Mouse (Mus musculus) mesoderm, embryonic 11.5 days (tissue): ENCODE measurements around the gene Cd248.

Experiments used
- DNase-seq: peaks from one replicate; pipeline ENCODE4 v3.0.0-alpha.2; 2012; ENCODE audit warnings: low read depth, low spot score

Cd248 gene

GRCm38 (mm10) chr19:5052166-5052822, 15.6 kb upstream of the Cd248 start:
- no peak for DNase-seq

- DNase-seq, result no peak
Measured at GRCm38 (mm10) chr19:5052853-5053252, 15.0 kb upstream of the Cd248 start.

GRCm38 (mm10) chr19:5053909-5054308, 14.0 kb upstream of the Cd248 start:
- no peak for DNase-seq

DNA sequence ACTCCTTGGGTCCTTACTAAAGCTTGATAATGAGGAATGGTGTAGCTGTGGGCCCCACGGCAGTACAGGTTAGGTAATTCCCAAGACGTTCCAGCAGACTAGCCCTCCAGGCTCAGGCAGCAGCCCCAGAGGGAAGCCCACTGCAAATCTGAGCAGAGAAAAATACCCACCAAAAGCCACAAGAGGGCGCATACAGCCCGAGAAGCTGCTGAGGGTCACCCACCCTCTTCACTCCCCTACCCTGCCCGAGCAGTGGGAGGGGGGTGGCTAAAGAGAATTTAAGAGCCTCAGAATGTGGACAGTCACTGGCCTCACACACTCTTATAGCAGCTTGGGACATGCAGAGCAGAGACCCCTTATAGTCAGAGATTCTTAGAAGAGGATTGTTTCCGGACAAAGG, 11.6 kb upstream of the Cd248 start:
- DNase-seq, result peak; percentile 81

GRCm38 (mm10) chr19:5057876-5058775, 9.8 kb upstream of the Cd248 start:
- no peak for DNase-seq

- no peak for DNase-seq
Measured at GRCm38 (mm10) chr19:5058801-5059771, 8.8 kb upstream of the Cd248 start.

DNA sequence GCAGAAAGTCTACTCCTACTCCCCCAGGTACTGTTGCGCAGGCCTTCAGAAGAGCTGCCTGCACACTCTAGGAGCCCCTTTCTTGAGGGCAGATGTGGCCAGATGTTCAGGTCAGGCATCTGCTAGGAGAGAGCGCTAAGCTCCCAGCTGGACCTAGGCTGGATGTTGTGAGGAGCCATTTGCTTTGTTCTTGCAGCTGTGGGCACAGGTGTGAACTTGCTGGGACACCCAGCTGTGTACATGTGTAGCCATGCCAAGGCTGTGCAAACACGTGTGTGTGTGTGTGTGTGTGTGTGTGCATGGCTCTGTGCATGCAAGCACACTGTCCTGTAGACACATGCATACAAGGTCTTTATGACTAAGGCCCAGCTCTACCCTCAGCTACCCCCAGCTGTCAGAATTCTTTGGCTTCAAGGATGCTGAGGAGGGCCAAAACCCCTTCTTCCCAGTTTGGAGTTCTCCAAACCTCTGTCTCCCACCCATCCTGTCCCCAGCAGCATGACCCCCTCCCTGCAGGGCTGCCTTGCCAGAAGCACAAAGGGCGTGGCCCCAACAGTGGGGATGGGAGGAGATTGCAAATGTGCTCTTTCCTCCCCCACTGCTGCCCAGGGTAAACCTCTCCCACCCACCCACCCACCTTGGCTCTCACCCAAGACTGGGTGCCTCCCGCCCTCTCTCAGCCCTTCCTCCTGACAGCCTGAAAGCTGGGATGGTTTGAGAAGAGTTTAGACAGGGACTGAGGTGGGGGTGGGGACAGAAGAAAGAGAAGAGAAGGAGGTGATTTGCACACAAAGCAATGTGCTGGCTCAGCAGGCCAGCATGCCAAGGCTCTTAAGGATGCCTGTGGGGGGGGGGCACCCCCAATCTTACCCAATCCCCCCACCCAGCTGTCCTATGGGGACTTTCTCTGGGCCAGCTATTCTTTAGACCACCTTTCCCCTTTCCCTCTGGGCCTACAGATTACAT, 7.2 kb upstream of the Cd248 start:
- no peak for DNase-seq

- DNase-seq, result no peak
Measured at GRCm38 (mm10) chr19:5062041-5062440, 5.8 kb upstream of the Cd248 start.

- DNase-seq, result no peak
Measured at GRCm38 (mm10) chr19:5062446-5062845, 5.4 kb upstream of the Cd248 start.

GRCm38 (mm10) chr19:5065104-5065503, 2.8 kb upstream of the Cd248 start:
- DNase-seq, result no peak

GRCm38 (mm10) chr19:5067040-5067799, 658 bp upstream of the Cd248 start:
- no peak for DNase-seq

DNA sequence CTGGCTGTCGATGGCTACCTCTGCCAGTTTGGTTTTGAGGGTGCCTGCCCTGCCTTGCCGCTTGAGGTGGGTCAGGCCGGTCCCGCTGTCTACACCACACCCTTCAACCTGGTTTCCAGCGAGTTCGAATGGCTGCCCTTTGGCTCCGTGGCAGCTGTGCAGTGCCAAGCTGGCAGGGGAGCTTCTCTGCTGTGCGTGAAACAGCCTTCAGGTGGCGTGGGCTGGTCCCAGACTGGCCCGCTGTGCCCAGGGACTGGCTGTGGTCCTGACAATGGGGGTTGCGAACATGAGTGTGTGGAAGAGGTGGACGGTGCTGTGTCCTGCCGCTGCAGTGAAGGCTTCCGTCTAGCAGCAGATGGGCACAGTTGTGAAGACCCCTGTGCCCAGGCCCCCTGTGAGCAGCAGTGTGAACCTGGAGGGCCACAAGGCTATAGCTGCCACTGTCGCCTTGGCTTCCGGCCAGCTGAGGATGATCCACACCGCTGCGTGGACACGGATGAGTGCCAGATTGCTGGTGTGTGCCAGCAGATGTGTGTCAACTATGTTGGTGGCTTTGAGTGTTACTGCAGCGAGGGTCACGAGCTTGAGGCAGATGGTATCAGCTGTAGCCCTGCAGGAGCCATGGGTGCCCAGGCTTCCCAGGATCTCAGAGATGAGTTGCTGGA, 824 bp downstream of the Cd248 start:
- DNase-seq, result no peak

DNA sequence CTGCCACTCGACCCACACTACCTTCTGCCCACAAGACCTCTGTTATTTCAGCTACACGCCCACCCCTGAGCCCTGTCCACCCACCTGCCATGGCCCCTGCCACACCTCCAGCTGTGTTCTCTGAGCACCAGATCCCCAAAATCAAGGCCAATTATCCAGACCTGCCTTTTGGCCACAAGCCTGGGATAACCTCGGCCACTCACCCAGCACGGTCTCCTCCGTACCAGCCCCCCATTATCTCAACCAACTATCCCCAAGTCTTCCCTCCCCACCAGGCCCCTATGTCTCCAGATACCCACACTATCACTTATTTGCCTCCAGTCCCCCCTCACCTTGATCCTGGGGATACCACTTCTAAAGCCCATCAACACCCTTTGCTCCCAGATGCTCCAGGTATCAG, 1.6 kb downstream of the Cd248 start:
- DNase-seq, result no peak

GRCm38 (mm10) chr19:5069978-5070377, 2.1 kb downstream of the Cd248 start:
- DNase-seq, result no peak

- DNase-seq, result no peak
Measured at GRCm38 (mm10) chr19:5071077-5071476, 3.2 kb downstream of the Cd248 start.

DNA sequence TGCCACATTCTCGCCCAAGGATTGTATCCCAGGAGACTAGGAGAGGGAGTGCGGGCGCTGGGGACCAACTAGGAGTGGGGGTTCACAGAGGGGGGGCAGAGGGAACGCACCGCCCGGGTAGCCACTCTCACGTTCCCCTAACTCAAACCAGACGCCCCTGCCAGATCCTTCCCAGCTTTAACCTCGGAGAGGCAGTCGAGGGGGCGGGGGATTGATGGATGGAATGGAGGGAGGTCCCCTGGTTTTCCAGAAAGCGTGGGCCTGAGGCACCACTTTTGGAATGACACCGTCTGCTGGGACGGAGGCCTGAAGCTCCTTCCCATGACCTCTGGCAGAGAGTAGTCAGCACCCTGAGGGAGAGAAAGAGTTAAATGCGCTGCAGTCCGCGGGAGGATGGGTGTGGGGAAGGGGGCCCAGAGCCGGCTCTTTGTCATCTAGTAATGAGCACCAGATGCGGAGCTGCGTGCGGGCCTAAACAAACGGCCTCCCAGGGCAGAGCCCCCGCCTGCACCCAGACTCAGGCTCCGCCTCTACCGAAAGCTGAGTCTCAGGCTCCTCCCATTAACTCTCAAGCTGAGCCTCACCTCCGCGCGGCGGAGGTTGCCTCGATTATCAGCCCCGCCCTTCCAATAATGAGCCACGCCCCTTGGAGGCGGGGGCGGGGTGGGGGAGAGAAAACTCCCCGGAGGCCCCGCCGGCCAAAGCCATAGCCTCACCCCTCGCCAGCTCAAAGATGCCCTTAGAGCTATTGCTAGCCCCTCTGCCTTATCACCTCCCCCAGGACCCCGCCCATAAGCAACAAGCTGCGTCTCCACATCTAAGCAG, 3.9 kb downstream of the Cd248 start:
- peak; percentile 96 for DNase-seq

DNA sequence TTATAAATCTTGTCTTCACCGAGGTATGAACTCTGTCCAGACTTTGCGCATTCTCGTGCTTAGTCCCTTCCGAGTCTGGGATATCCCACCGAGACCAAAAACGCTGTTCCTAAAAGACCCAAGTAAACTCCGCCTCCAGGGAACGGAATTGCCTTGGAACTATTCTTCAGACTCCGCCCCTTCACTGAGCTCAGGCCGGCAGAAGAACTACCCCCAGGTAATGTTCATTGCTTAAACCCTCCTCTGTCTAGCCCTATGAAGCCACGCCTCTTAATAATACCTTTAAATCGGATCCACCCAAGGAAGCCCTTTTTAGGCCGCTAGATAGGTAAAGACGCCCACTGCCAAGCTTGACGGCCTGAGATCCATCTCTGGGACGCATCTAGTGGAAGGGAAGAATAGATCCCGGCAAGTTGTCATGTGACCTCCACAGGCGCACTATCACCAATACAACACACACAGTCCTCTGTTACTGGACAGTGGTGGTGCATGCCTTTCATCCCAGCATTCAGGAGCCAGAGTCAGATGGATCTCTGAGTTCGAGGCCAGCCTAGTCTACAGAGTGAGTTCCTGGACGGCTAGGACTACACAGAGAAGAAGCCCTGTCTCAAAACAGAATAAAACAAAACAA, 4.6 kb downstream of the Cd248 start:
- DNase-seq, result peak; percentile 77

DNA sequence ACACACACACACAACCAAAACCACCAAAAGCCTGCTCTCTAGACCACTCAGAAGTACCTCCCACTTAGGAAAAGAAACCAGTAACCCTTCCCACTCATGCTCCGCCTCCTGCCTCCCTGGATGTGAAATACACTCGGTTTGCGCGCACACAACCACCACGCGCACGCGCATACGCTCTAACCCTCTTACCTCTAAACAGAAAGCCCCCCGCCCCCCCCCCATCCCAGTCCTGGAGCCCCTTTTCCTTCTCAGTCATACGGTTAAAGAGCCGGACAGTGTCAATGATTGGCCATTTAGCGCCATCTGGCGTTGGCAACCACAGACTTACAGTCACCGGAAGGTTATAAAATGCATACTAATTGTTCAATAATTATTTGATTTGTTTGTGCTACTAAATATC, 5.2 kb downstream of the Cd248 start:
- peak; percentile 81 for DNase-seq
